Comparison of ENCODE assay signal across 18 mouse cellular contexts in the genomic region with DNA sequence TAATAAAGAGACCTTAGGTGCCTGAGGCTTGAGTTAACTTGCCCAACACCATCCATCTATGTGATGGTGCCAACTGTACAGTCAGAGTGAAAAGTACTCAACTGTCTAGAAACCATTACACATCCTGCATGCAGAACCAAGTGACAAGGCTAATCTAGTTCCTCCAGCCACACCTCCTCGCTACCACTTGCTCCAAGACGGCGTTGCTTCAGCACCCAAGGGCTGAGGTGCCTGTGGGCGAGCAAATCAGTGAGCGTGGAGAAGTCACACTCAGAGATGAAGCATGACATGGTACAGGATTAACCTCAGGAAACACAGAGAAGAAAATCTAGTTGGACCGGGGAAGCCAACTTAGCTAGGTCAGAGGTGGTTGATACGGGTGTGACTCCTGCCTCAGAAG. TPM values are rescaled to one million over a fixed set of nuclear protein-coding genes. Genes with fewer than 3 reads are reported as not detected.
DNase-seq lines count a peak whose midpoint lies in the region; ATAC-seq and TF ChIP-seq lines count a peak whose summit lies in the region.
"Had no signal": no experiment of that assay in that cellular context is flagged by ENCODE, and none has a peak within 500 bp of the region (broad histone marks: within the 10 kb centered on the region; RNA-seq: fewer than 3 reads in every experiment).

No protein-coding gene starts in this region.

- no peak for DNase-seq in CH12.LX (ENCODE audit: extremely low read depth)
- DNase-seq in gonadal fat pad, adult 2 months (ENCODE audit: low read depth): peak; percentile 84
- DNase-seq in liver, embryonic 13.5 days: no peak
- DNase-seq in splenic B cell, adult 2 months (ENCODE audit: low read depth, low spot score): peak; percentile 11
- DNase-seq in left cerebral cortex, adult 11 months (ENCODE audit: low spot score): no peak
- DNase-seq in urinary bladder, postnatal 25 days (ENCODE audit: low spot score): no peak
- no peak for DNase-seq in c-Kit-positive CD71-positive TER-119-positive erythroid progenitor cells, embryonic 14.5 days (ENCODE audit: low spot score)
- DNase-seq: adrenal gland, postnatal 25 days; cerebellum, postnatal 14 days; gastrocnemius, postnatal 25 days; heart, postnatal 4 days; kidney, postnatal 14 days; lung, postnatal 14 days had no signal

- H3K36me3 ChIP-seq in CH12.LX (replicated peaks in 1 of 2; ENCODE audit: control insufficient read depth in 1 of 2, insufficient read depth in 1 of 2, low read length in 1 of 2): no peaks in the 10 kb centered on the region
- no peaks in the 10 kb centered on the region for H3K36me3 ChIP-seq in liver, embryonic 13.5 days
- no peaks in the 10 kb centered on the region for H3K36me3 ChIP-seq in splenic B cell, adult 2 months (ENCODE audit: control insufficient read depth, insufficient read depth, low read length, poor library complexity, severe bottlenecking)
- H3K36me3 ChIP-seq: heart, embryonic 12.5 days; liver, embryonic 15.5 days; midbrain, embryonic 12.5 days; stomach, embryonic 15.5 days had no signal

- H3K79me2 ChIP-seq in CH12.LX (replicated peaks; ENCODE audit: control insufficient read depth, extremely low read depth, insufficient read depth, poor library complexity, severe bottlenecking): peaks cover 2% of the 10 kb centered on the region; the same call in 1 of the 2 replicates

- no peaks in the 10 kb centered on the region for H3K9me3 ChIP-seq in CH12.LX (replicated peaks; ENCODE audit: low read length)
- no peaks in the 10 kb centered on the region for H3K9me3 ChIP-seq in liver, embryonic 13.5 days (replicated peaks)
- H3K9me3 ChIP-seq: heart, embryonic 12.5 days; liver, embryonic 15.5 days; midbrain, embryonic 12.5 days; stomach, embryonic 15.5 days had no signal

- H3K4me2 ChIP-seq in CH12.LX (ENCODE audit: insufficient read depth, low read depth, poor library complexity, severe bottlenecking): peak overlapping the region; percentile 57
- H3K4me2 ChIP-seq in liver, embryonic 13.5 days: no peak overlapping the region
- H3K4me2 ChIP-seq: heart, embryonic 12.5 days; liver, embryonic 15.5 days; midbrain, embryonic 12.5 days; stomach, embryonic 15.5 days had no signal

- in situ Hi-C loops in CH12.LX (cut with MboI; ENCODE audit: low pct_ligation_motif_present, low pct_unique_long_range_greater_than_20kb, low sequenced_read_pairs): no loop called here

- no peak for TF ChIP-seq POLR2A in CH12.LX (IDR thresholded peaks at IDR 0.05; ENCODE audit: low read depth, low read length)

- no peak for TF ChIP-seq RAD21 in CH12.LX (IDR thresholded peaks at IDR 0.05; ENCODE audit: low read depth, low read length)

- H3K9ac ChIP-seq in CH12.LX (ENCODE audit: insufficient read depth, low read depth): no peak overlapping the region
- H3K9ac ChIP-seq in liver, embryonic 13.5 days: no peak overlapping the region
- H3K9ac ChIP-seq: heart, embryonic 12.5 days; liver, embryonic 15.5 days; midbrain, embryonic 12.5 days; stomach, embryonic 15.5 days had no signal

- no peak overlapping the region for H3K27ac ChIP-seq in CH12.LX (ENCODE audit: insufficient read depth, low read depth)
- H3K27ac ChIP-seq in liver, embryonic 13.5 days: no peak overlapping the region
- H3K27ac ChIP-seq: liver, embryonic 15.5 days; midbrain, embryonic 12.5 days; stomach, embryonic 15.5 days had no signal

- TF ChIP-seq EP300 in CH12.LX (IDR thresholded peaks at IDR 0.05; ENCODE audit: low read length): 0 out of 2 replicates have a peak, but pooled peaks have one; percentile 40

- 20% methylated on average over 7 of the region's 7 CpGs for WGBS in liver, embryonic 13.5 days (ENCODE audit: insufficient replicate concordance)

- H3K4me1 ChIP-seq in CH12.LX (ENCODE audit: control insufficient read depth in 1 of 2, insufficient read depth in 2 of 2): peaks cover 9 to 22% of the 10 kb centered on the region in 2 experiments
- peaks cover 21% of the 10 kb centered on the region for H3K4me1 ChIP-seq in liver, embryonic 13.5 days (replicated peaks)

- TF ChIP-seq CTCF in CH12.LX (conservative IDR thresholded peaks at IDR 0.05 in 1 of 2, IDR thresholded peaks at IDR 0.05 in 1 of 2; ENCODE audit: low read depth in 2 of 2, low read length in 2 of 2): no peak

- H3K4me3 ChIP-seq in CH12.LX (replicated peaks in 1 of 3; ENCODE audit: low read depth in 2 of 3, low read length in 2 of 3, poor library complexity in 1 of 3): peak overlapping the region in 1 of 3 experiments; percentile 38
- H3K4me3 ChIP-seq in liver, embryonic 13.5 days (replicated peaks): no peak overlapping the region
- H3K4me3 ChIP-seq: heart, embryonic 12.5 days; liver, embryonic 15.5 days; midbrain, embryonic 12.5 days; myocyte; stomach, embryonic 15.5 days had no signal

- dilution Hi-C loops in CH12.LX (cut with MboI; ENCODE audit: extremely low pct_ligation_motif_present, extremely low pct_unique_long_range_greater_than_20kb, low sequenced_read_pairs): no loop called here

- H3K27me3 ChIP-seq in CH12.LX (replicated peaks): no peaks in the 10 kb centered on the region
- no peaks in the 10 kb centered on the region for H3K27me3 ChIP-seq in liver, embryonic 13.5 days
- H3K27me3 ChIP-seq in splenic B cell, adult 2 months (ENCODE audit: control insufficient read depth, insufficient read depth, low read length, poor library complexity, severe bottlenecking): no peaks in the 10 kb centered on the region
- H3K27me3 ChIP-seq: heart, embryonic 12.5 days; liver, embryonic 15.5 days; stomach, embryonic 15.5 days had no signal

- ATAC-seq in liver, embryonic 13.5 days (ENCODE audit: low read depth): peak; percentile 41; the same call in 1 of the 2 replicates

TF ChIP-seq in CH12.LX, 34 proteins besides CTCF, POLR2A, EP300 and RAD21:
- TF ChIP-seq BHLHE40 (IDR thresholded peaks at IDR 0.05; ENCODE audit: low read depth, low read length): peak; percentile 24; the same call in 1 of the 2 replicates
- TF ChIP-seq NRF1 (IDR thresholded peaks at IDR 0.05; ENCODE audit: low read depth, low read length): no peak
- no peak for TF ChIP-seq TCF12 (IDR thresholded peaks at IDR 0.05; ENCODE audit: low read depth, low read length)
- no peak for TF ChIP-seq JUN (IDR thresholded peaks at IDR 0.05; ENCODE audit: insufficient read depth, low read depth, low read length)
- TF ChIP-seq ZMIZ1 (IDR thresholded peaks at IDR 0.05; ENCODE audit: low read depth, low read length): no peak
- TF ChIP-seq SMC3 (IDR thresholded peaks at IDR 0.05; ENCODE audit: low read depth, low read length): no peak
- no peak for TF ChIP-seq TBP (conservative IDR thresholded peaks at IDR 0.05; ENCODE audit: low read depth, low read length)
- no peak for TF ChIP-seq PAX5 (IDR thresholded peaks at IDR 0.05; ENCODE audit: low read length)
- TF ChIP-seq POLR2AphosphoS2 (IDR thresholded peaks at IDR 0.05; ENCODE audit: low read depth, low read length): no peak
- TF ChIP-seq MAZ (IDR thresholded peaks at IDR 0.05; ENCODE audit: low read depth, low read length): no peak
- no peak for TF ChIP-seq ZKSCAN1 (IDR thresholded peaks at IDR 0.05; ENCODE audit: borderline replicate concordance, low read depth, low read length)
- no peak for TF ChIP-seq UBTF (IDR thresholded peaks at IDR 0.05; ENCODE audit: low read depth, low read length)
- TF ChIP-seq JUND (conservative IDR thresholded peaks at IDR 0.05; ENCODE audit: low read depth, low read length): peak; percentile 60; the same call in 1 of the 2 replicates
- TF ChIP-seq MAX (IDR thresholded peaks at IDR 0.05; ENCODE audit: low read length): no peak
- peak; percentile 59; the same call in 1 of the 2 replicates for TF ChIP-seq IRF4 (IDR thresholded peaks at IDR 0.05; ENCODE audit: low read depth, low read length)
- no peak for TF ChIP-seq ZNF384 (IDR thresholded peaks at IDR 0.05; ENCODE audit: low read depth, low read length)
- no peak for TF ChIP-seq E2F4 (IDR thresholded peaks at IDR 0.05; ENCODE audit: insufficient replicate concordance, low read depth, low read length)
- TF ChIP-seq GABPA (IDR thresholded peaks at IDR 0.05; ENCODE audit: insufficient replicate concordance, low read depth, low read length): no peak
TF ChIP-seq in CH12.LX: peak in this region for 3.

RNA-seq across cellular contexts. Expression of gene Arhgap10, which starts 8.7 kb away (rescaled TPM):
- total RNA-seq in CH12.LX (2012; rRNA removed) (5.2 and 5.9 TPM in 2 replicates), CH12.LX (2014; rRNA removed) (2.7 and 3.1 TPM in 2 replicates)
- polyA plus RNA-seq in CH12.LX (2012; ENCODE audit: insufficient read length, low read depth): 3.9 and 4.8 TPM in 2 replicates
- 7.6 and 9.0 TPM in 2 replicates for polyA plus RNA-seq in gonadal fat pad, adult 2 months (2012; rRNA removed)
- polyA plus RNA-seq in liver, embryonic 13.5 days (2015; fragmentation: Nextera tagmentation; extraction: Ambion mirVana): 7.9 and 9.7 TPM in 2 replicates

RNA-seq across cellular contexts. Expression of gene Prmt9, which starts 40.2 kb away (rescaled TPM):
- total RNA-seq in CH12.LX (2012; rRNA removed) (14.3 and 16.1 TPM in 2 replicates), CH12.LX (2014; rRNA removed) (16.9 and 17.4 TPM in 2 replicates)
- polyA plus RNA-seq in CH12.LX (2012; ENCODE audit: insufficient read length, low read depth): 13.8 and 14.2 TPM in 2 replicates
- 10.1 and 10.7 TPM in 2 replicates for polyA plus RNA-seq in gonadal fat pad, adult 2 months (2012; rRNA removed)
- polyA plus RNA-seq in liver, embryonic 13.5 days (2015; fragmentation: Nextera tagmentation; extraction: Ambion mirVana): 9.9 and 11.0 TPM in 2 replicates

Comparison
In these comparisons a context has a peak if more than half of its experiments do, and no peak if none do; other contexts are left out.
1. DNase-seq: peak in gonadal fat pad, adult 2 months (single experiment) and splenic B cell, adult 2 months (single experiment); none in CH12.LX (single experiment), liver, embryonic 13.5 days (single experiment), left cerebral cortex, adult 11 months (single experiment), urinary bladder, postnatal 25 days (single experiment) and c-Kit-positive CD71-positive TER-119-positive erythroid progenitor cells, embryonic 14.5 days (single experiment).